Mouse (Mus musculus) lung, postnatal 0 days (tissue): ENCODE measurements around the gene Enthd1.

ENCODE experiments used
- CTCF ChIP-seq: IDR thresholded peaks from 2 replicates; pipeline ENCODE4 v1.5.1; 2016; ENCODE audit warnings: antibody characterized with exemption, mild to moderate bottlenecking
- EP300 ChIP-seq: IDR thresholded peaks from 2 replicates; pipeline ENCODE4 v1.6.1; 2016; ENCODE audit warnings: antibody characterized with exemption, mild to moderate bottlenecking, control low read depth

DNA sequence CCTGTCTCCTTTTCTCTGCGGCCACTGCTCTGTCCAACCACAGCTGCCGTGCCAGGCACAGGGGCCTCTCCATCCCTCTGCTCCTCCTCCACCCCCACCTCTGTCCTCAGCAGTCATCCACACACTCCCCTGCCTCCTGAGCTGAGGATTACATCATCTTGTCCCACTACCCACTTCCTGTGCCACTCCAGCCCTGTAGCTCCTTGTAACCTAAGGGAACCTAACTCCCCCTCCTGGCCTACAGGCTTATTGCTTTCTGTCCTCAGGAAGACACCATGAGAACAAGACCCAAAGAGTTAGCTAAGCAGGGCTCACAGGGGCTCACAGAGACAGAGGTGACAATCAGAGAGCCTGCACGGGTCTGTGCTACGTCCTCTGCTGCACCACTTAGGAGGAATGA, 73.5 kb downstream of the Enthd1 start:
- no peak; the same call in 1 of the 2 replicates for TF ChIP-seq CTCF
- TF ChIP-seq EP300: no peak
